Mouse (Mus musculus) MEL (cell line): ENCODE results near the gene Tlcd2. TPM values are rescaled to one million over a fixed set of nuclear protein-coding genes. Genes with fewer than 3 reads are reported as not detected.

Experiments
- DNase-seq: peaks from one replicate; pipeline ENCODE4 v3.0.0; 2011; ENCODE audit warnings: low read depth, low spot score
- H3K27ac ChIP-seq: 2 replicates; pipeline ENCODE4 v1.5.1; 2012; ENCODE audit warnings: low read depth, mild to moderate bottlenecking, control low read depth, low read length, moderate library complexity; ENCODE audit not compliant: control insufficient read depth
- H3K27me3 ChIP-seq, 2 experiments: fragments of 150-350 bp in 1 of 2; sonication (generic) in 1 of 2; 2 replicates each; pipeline ENCODE4 v1.6.1; 2012; ENCODE audit warnings: low read length in 2 of 2, mild to moderate bottlenecking in 2 of 2, improper control_type of control experiment in 1 of 2, moderate library complexity in 1 of 2; ENCODE audit not compliant: insufficient read depth in 2 of 2, control insufficient read depth in 1 of 2
- H3K36me3 ChIP-seq, 2 experiments: 2 replicates each; pipeline ENCODE4 v1.6.1; 2012 to 2014; ENCODE audit warnings: low read length in 2 of 2, improper control_type of control experiment in 1 of 2, inconsistent platforms in 1 of 2, mild to moderate bottlenecking in 1 of 2; ENCODE audit not compliant: insufficient read depth in 2 of 2, control insufficient read depth in 1 of 2
- H3K4me1 ChIP-seq, 2 experiments: fragments of 150-350 bp in 1 of 2; sonication (generic) in 1 of 2; 2 replicates each; pipeline ENCODE4 v1.6.1; 2012; ENCODE audit warnings: low read length in 2 of 2, improper control_type of control experiment in 1 of 2, mild to moderate bottlenecking in 1 of 2; ENCODE audit not compliant: insufficient read depth in 2 of 2, control insufficient read depth in 1 of 2
- H3K4me3 ChIP-seq, 2 experiments: fragments of 150-350 bp in 1 of 2; sonication (generic) in 1 of 2; 2 replicates each; pipeline ENCODE4 v1.5.1; 2012; ENCODE audit warnings: low read depth in 2 of 2, low read length in 2 of 2, mild to moderate bottlenecking in 2 of 2, moderate library complexity in 2 of 2, control low read depth in 1 of 2, improper control_type of control experiment in 1 of 2; ENCODE audit not compliant: control insufficient read depth in 1 of 2, insufficient read depth in 1 of 2
- H3K79me2 ChIP-seq: 2 replicates; pipeline ENCODE4 v1.6.1; 2012; ENCODE audit warnings: mild to moderate bottlenecking, low read length, moderate library complexity; ENCODE audit not compliant: control insufficient read depth, poor library complexity, insufficient read depth
- H3K9ac ChIP-seq: 2 replicates; pipeline ENCODE4 v1.6.1; 2012; ENCODE audit warnings: low read depth, mild to moderate bottlenecking, control low read depth, low read length, moderate library complexity; ENCODE audit not compliant: control insufficient read depth, poor library complexity, severe bottlenecking
- H3K9me3 ChIP-seq: fragments of 150-350 bp; sonication (generic); replicated peaks from 2 replicates; pipeline ENCODE4 v1.6.1; 2012; ENCODE audit warnings: mild to moderate bottlenecking, low read length, improper control_type of control experiment, moderate library complexity; ENCODE audit not compliant: insufficient read depth
- BHLHE40 ChIP-seq: IDR thresholded peaks from 2 replicates; pipeline ENCODE4 v1.6.1; 2012; ENCODE audit warnings: low read depth, mild to moderate bottlenecking, inconsistent platforms, low read length, improper control_type of control experiment, borderline replicate concordance
- CHD1 ChIP-seq: IDR thresholded peaks from 2 replicates; pipeline ENCODE4 v1.6.1; 2012; ENCODE audit warnings: low read depth, mild to moderate bottlenecking, inconsistent platforms, low read length, improper control_type of control experiment
- CTCF ChIP-seq, 3 experiments: IDR thresholded peaks in 2 of 3; conservative IDR thresholded peaks in 1 of 3; 2 replicates each; pipeline ENCODE4 v1.5.1; 2011 to 2012; ENCODE audit warnings: low read length in 3 of 3, low read depth in 2 of 3, mild to moderate bottlenecking in 2 of 3, improper control_type of control experiment in 1 of 3, inconsistent platforms in 1 of 3, mixed read lengths in 1 of 3, moderate library complexity in 1 of 3; ENCODE audit not compliant: control insufficient read depth in 1 of 3, insufficient read depth in 1 of 3, poor library complexity in 1 of 3, severe bottlenecking in 1 of 3
- EP300 ChIP-seq, 2 experiments: IDR thresholded peaks; 2 replicates each; pipeline ENCODE4 v1.6.1; 2011; ENCODE audit warnings: improper control_type of control experiment in 2 of 2, low read length in 2 of 2, low read depth in 1 of 2, mild to moderate bottlenecking in 1 of 2
- ETS1 ChIP-seq: IDR thresholded peaks from 2 replicates; pipeline ENCODE4 v1.6.1; 2012; ENCODE audit warnings: low read depth, mild to moderate bottlenecking, inconsistent platforms, low read length, improper control_type of control experiment, moderate library complexity
- HCFC1 ChIP-seq: IDR thresholded peaks from 2 replicates; pipeline ENCODE4 v1.6.1; 2012; ENCODE audit warnings: low read depth, mild to moderate bottlenecking, inconsistent platforms, low read length, improper control_type of control experiment, moderate library complexity
- JUND ChIP-seq: IDR thresholded peaks from 2 replicates; pipeline ENCODE4 v1.6.1; 2011; ENCODE audit warnings: low read depth, mild to moderate bottlenecking, improper control_type of control experiment, low read length
- KAT2A ChIP-seq: conservative IDR thresholded peaks from 2 replicates; pipeline ENCODE4 v1.6.1; 2012; ENCODE audit warnings: low read depth, low read length, improper control_type of control experiment, inconsistent platforms
- MAFK ChIP-seq: IDR thresholded peaks from 2 replicates; pipeline ENCODE4 v1.6.1; 2011; ENCODE audit warnings: low read depth, mild to moderate bottlenecking, low read length, improper control_type of control experiment, borderline replicate concordance
- MAX ChIP-seq: IDR thresholded peaks from 2 replicates; pipeline ENCODE4 v1.6.1; 2011; ENCODE audit warnings: low read length, improper control_type of control experiment
- MAZ ChIP-seq: IDR thresholded peaks from 2 replicates; pipeline ENCODE4 v1.6.1; 2012; ENCODE audit warnings: low read depth, mild to moderate bottlenecking, inconsistent platforms, low read length, improper control_type of control experiment
- MXI1 ChIP-seq: IDR thresholded peaks from 2 replicates; pipeline ENCODE4 v1.6.1; 2011; ENCODE audit warnings: mild to moderate bottlenecking, low read depth, low read length, improper control_type of control experiment
- NRF1 ChIP-seq: IDR thresholded peaks from 2 replicates; pipeline ENCODE4 v1.6.1; 2014; ENCODE audit warnings: low read depth, mild to moderate bottlenecking, inconsistent platforms, low read length, improper control_type of control experiment, moderate library complexity; ENCODE audit not compliant: poor library complexity, insufficient read depth, severe bottlenecking
- POLR2A ChIP-seq, 2 experiments: IDR thresholded peaks; 2 replicates each; pipeline ENCODE4 v1.6.1; 2011 to 2012; ENCODE audit warnings: low read length in 2 of 2, mild to moderate bottlenecking in 2 of 2, control low read depth in 1 of 2, improper control_type of control experiment in 1 of 2, low read depth in 1 of 2, moderate library complexity in 1 of 2; ENCODE audit not compliant: control insufficient read depth in 1 of 2, insufficient read depth in 1 of 2, poor library complexity in 1 of 2
- POLR2AphosphoS2 ChIP-seq: IDR thresholded peaks from 2 replicates; pipeline ENCODE4 v1.6.1; 2011; ENCODE audit warnings: low read length, improper control_type of control experiment
- POLR2AphosphoS5 ChIP-seq: IDR thresholded peaks from 2 replicates; pipeline ENCODE4 v1.6.1; 2012; ENCODE audit warnings: low read depth, borderline replicate concordance, mild to moderate bottlenecking, inconsistent platforms, low read length, moderate library complexity, mixed read lengths
- RAD21 ChIP-seq: IDR thresholded peaks from 2 replicates; pipeline ENCODE4 v1.6.1; 2011; ENCODE audit warnings: mild to moderate bottlenecking, low read depth, low read length, improper control_type of control experiment
- RCOR1 ChIP-seq: IDR thresholded peaks from 2 replicates; pipeline ENCODE4 v1.6.1; 2012; ENCODE audit warnings: low read depth, mild to moderate bottlenecking, inconsistent platforms, low read length, improper control_type of control experiment
- SIN3A ChIP-seq: IDR thresholded peaks from 2 replicates; pipeline ENCODE4 v1.6.1; 2012; ENCODE audit warnings: low read length, improper control_type of control experiment, inconsistent platforms
- TAL1 ChIP-seq: IDR thresholded peaks from 2 replicates; pipeline ENCODE4 v1.6.1; 2012; ENCODE audit warnings: mild to moderate bottlenecking, inconsistent platforms, low read length, moderate library complexity, mixed read lengths
- TBP ChIP-seq: IDR thresholded peaks from 2 replicates; pipeline ENCODE4 v1.8.0; 2011; ENCODE audit warnings: low read depth, low read length, improper control_type of control experiment
- TCF12 ChIP-seq: IDR thresholded peaks from 2 replicates; pipeline ENCODE4 v1.6.1; 2014; ENCODE audit warnings: low read depth, mild to moderate bottlenecking, inconsistent platforms, low read length, improper control_type of control experiment, moderate library complexity
- USF2 ChIP-seq, 2 experiments: IDR thresholded peaks; 2 replicates each; pipeline ENCODE4 v1.6.1; 2011 to 2012; ENCODE audit warnings: improper control_type of control experiment in 2 of 2, low read length in 2 of 2, borderline replicate concordance in 1 of 2, inconsistent platforms in 1 of 2, low read depth in 1 of 2, mild to moderate bottlenecking in 1 of 2; ENCODE audit not compliant: insufficient read depth in 1 of 2
- ZC3H11A ChIP-seq: IDR thresholded peaks from 2 replicates; pipeline ENCODE4 v1.6.1; 2012; ENCODE audit warnings: low read depth, mild to moderate bottlenecking, inconsistent platforms, low read length, improper control_type of control experiment
- ZKSCAN1 ChIP-seq: IDR thresholded peaks from 2 replicates; pipeline ENCODE4 v1.6.1; 2012; ENCODE audit warnings: low read depth, mild to moderate bottlenecking, inconsistent platforms, low read length, improper control_type of control experiment, moderate library complexity
- ZMIZ1 ChIP-seq: IDR thresholded peaks from 2 replicates; pipeline ENCODE4 v1.6.1; 2012; ENCODE audit warnings: low read depth, mild to moderate bottlenecking, inconsistent platforms, low read length, improper control_type of control experiment, moderate library complexity
- ZNF384 ChIP-seq: IDR thresholded peaks from 2 replicates; pipeline ENCODE4 v1.6.1; 2012; ENCODE audit warnings: low read depth, mild to moderate bottlenecking, inconsistent platforms, low read length, improper control_type of control experiment
- polyA plus RNA-seq, 2 experiments: library from polyadenylated mRNA; stranded (reverse) in 1 of 2; unstranded in 1 of 2; fragments of >175 nt in 1 of 2; fragments of >200 nt in 1 of 2; gene quantifications; 2 replicates each; pipeline versions ENCODE4 v1.2.1 to v1.2.4; 2012; ENCODE audit warnings: low replicate concordance in 2 of 2, low read depth in 1 of 2; ENCODE audit not compliant: insufficient read length in 2 of 2, insufficient read depth in 1 of 2, missing spikeins in 1 of 2
- total RNA-seq: library from RNA; depleted of rRNA; stranded (reverse); fragments of 300-350 nt; gene quantifications from 2 replicates; pipeline ENCODE4 v1.2.3, GENCODE M21; 2012

Gene Tlcd2
- total and polyA plus RNA-seq, 3 experiments, result 0.50 to 0.86 TPM; not detected in 1

DNA sequence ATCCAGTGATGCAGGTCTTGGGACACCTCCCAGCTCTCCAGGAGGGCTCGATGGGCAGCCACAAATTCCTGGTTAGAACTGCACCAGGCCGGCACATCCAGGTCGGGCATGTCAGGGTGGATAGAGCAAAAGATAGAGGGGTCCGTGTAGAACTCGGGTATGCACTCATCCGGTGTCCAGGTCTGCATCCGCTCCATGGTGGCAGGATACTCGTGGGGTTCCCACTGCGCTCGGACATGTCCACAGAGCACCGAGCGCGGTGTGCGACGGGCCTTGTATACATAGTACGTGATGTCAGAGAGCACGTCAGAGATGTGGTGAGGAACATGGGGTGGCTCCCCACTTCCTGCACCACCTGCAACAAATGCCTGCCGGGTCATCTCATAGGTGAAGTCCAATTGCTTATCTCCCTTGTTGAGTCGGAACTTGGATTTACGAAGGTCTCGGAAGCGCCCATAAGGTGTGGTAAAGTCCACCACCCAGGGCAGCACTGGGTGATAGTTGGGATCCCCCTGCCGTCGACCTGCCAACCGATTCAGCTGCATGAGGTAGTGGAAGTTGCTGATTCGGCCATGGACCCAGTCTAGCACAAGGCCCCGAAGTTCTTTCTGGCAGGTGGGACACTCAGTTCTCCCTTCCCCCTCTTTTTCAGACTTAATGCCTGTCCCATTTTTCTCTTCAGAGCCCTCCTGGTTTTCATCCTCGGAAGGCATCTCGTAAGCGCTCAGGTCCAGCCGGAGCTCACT lies 8.5 kb upstream of the Tlcd2 start:
- Histone ChIP-seq H3K4me1 (peaks cover 18 to 52% of the 10 kb centered on the region in 2 experiments), H3K36me3 (peaks cover 0 to 32% of the 10 kb centered on the region in 2 experiments; a peak in 2 of 4 replicates), H3K27ac (no peak overlapping the region)

DNA sequence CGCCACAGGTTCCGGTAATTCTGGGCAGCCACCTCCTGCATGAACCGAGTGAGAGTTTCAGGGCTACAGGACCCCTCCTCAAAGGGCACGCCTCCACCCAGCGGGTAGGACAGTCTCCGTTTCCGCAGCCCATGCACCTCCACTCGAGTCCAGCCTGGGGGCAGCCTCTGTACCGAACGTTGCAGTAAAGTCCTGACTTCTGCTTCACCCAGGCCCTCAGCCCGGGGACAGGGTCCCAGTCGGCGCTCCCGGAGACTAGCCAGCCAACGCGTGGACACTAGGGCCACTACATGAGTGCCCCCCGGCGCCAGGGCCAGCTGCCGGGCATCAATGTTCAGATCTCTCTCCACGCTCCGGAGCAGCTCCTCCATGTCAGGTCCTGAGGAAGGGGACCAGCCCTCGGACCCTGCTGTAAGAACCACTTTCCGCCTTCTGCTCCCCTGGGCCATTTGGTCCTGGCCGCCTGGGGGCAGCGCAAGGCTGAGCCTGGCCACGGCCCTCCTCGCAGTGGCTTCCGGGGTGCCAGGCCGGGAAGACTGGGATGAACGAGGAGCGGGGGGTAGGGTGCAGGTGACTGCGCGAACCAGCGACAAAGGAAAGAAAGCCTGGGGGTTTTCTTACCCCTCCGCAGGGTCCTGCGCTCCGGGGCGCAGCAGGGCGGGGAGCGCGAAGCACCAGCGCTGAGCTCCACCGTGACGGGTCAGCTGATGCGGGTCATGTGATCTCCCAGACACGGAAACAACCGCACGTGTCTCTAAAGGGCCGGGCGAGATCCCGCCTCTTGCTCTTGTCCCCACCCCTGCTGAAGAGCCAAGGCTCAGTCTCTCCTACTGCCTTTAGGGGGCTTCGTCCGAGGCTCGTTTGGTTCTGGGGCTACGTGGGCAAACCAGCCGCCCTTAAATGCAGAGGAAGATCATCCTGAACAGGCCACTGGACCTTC lies 7.3 kb upstream of the Tlcd2 start, which contains the start of gene Wdr81:
Wdr81 (minus strand) TSS at position 727 of the 940 bp plus-strand sequence.
- Histone ChIP-seq H3K4me1 (peaks cover 20 to 53% of the 10 kb centered on the region in 2 experiments), H3K27ac (peak within 1 kb of the TSS; percentile 20), H3K9ac (peak within 1 kb of the TSS; percentile 72), H3K36me3 (peaks cover 0 to 38% of the 10 kb centered on the region in 2 experiments; a peak in 2 of 4 replicates), H3K9me3 (no peaks in the 10 kb centered on the region), H3K4me3 (peak within 1 kb of the TSS; percentile 32 to 55), H3K27me3 (no peaks in the 10 kb centered on the region), H3K79me2 (no peaks in the 10 kb centered on the region; the same call in 1 of the 2 replicates)
- DNase-seq, result peak; percentile 97
- TF ChIP-seq BHLHE40, result peak; percentile 96
- no peak for TF ChIP-seq RCOR1
- TF ChIP-seq POLR2AphosphoS2, result no peak
- TF ChIP-seq ZNF384, result no peak
- TF ChIP-seq JUND, result no peak
- TF ChIP-seq TAL1, result no peak
- TF ChIP-seq MXI1, result peak; percentile 99
- TF ChIP-seq ZMIZ1, result no peak
- TF ChIP-seq MAFK, result no peak
- peak in 1 of 2 experiments; percentile 30; a peak in 2 of 4 replicates for TF ChIP-seq EP300 (IDR thresholded peaks at IDR 0.05; ENCODE audit: low read depth in 1 of 2, low read length in 2 of 2)
- TF ChIP-seq POLR2A (IDR thresholded peaks at IDR 0.05; ENCODE audit: control insufficient read depth in 1 of 2, insufficient read depth in 1 of 2, low read depth in 1 of 2, low read length in 2 of 2, poor library complexity in 1 of 2), result peak in 1 of 2 experiments; percentile 65; a peak in 3 of 4 replicates
- TF ChIP-seq NRF1, result no peak
- TF ChIP-seq ZKSCAN1, result no peak
- TF ChIP-seq KAT2A, result no peak; the same call in 1 of the 2 replicates
- 0 out of 2 replicates have a peak, but pooled peaks have one; percentile 31 for TF ChIP-seq MAZ
- TF ChIP-seq HCFC1, result peak; percentile 82
- peak in 2 of 3 experiments; percentile 39 to 66; a peak in 4 of 6 replicates for TF ChIP-seq CTCF (IDR thresholded peaks at IDR 0.05 in 2 of 3, conservative IDR thresholded peaks at IDR 0.05 in 1 of 3; ENCODE audit: control insufficient read depth in 1 of 3, insufficient read depth in 1 of 3, low read depth in 2 of 3, low read length in 3 of 3, poor library complexity in 1 of 3, severe bottlenecking in 1 of 3)
- peak; percentile 13 for TF ChIP-seq RAD21
- TF ChIP-seq SIN3A, result peak; percentile 100
- TF ChIP-seq USF2 (IDR thresholded peaks at IDR 0.05; ENCODE audit: borderline replicate concordance in 1 of 2, insufficient read depth in 1 of 2, low read depth in 1 of 2, low read length in 2 of 2), result peak; percentile 98 to 100
- TF ChIP-seq ETS1, result peak; percentile 88
- TF ChIP-seq TBP, result peak; percentile 61; the same call in 1 of the 2 replicates
- TF ChIP-seq MAX, result peak; percentile 100
- no peak for TF ChIP-seq ZC3H11A
- no peak for TF ChIP-seq CHD1
- no peak for TF ChIP-seq POLR2AphosphoS5

More for the DNA sequence above, 8.5 kb upstream of the Tlcd2 start:
- no peak overlapping the region for H3K4me3 ChIP-seq
- no peaks in the 10 kb centered on the region for H3K9me3 ChIP-seq
- H3K79me2 ChIP-seq, result no peaks in the 10 kb centered on the region
- H3K27me3 ChIP-seq, result no peaks in the 10 kb centered on the region
- no peak for DNase-seq
- H3K9ac ChIP-seq, result no peak overlapping the region
- TF ChIP-seq ZMIZ1 (no peak), TCF12 (no peak), TAL1 (no peak)
- TF ChIP-seq, all 39 proteins: peak for 0
